Mouse (Mus musculus): ENCODE results near the gene Gm498. TPM values are rescaled to one million over a fixed set of nuclear protein-coding genes. Genes with fewer than 3 reads are reported as not detected.
A peak's percentile ranks its signal among the peaks of the same experiment; 100 is the strongest.

Gene Gm498
- polyA plus RNA-seq, 1 experiment from 2014 or later, result not detected

GRCm38 (mm10) chr7:143905176-143905575 is 38.5 kb downstream of the Gm498 start:
- no peak for TF ChIP-seq CTCF (IDR thresholded peaks at IDR 0.05; ENCODE audit: low read depth)
- no peak for TF ChIP-seq EP300 (optimal IDR thresholded peaks at IDR 0.05)
- DNase-seq (ENCODE audit: low spot score), result no peak
- H3K27ac ChIP-seq (replicated peaks), result no peak overlapping the region
- H3K4me1 ChIP-seq (replicated peaks; ENCODE audit: control insufficient read depth, insufficient read depth), result no peaks in the 10 kb centered on the region
- no peak overlapping the region for H3K4me3 ChIP-seq (ENCODE audit: low read depth, low read length)
- WGBS, result 50% methylated on average over 1 of the region's 1 CpGs
- no peak for ATAC-seq (ENCODE audit: low FRiP score, low TSS enrichment)
- no peaks in the 10 kb centered on the region for H3K27me3 ChIP-seq (ENCODE audit: control insufficient read depth, insufficient read depth, low read length)
- H3K4me2 ChIP-seq (replicated peaks; ENCODE audit: low read depth), result no peak overlapping the region
- H3K9me3 ChIP-seq (ENCODE audit: control insufficient read depth, low read length), result no peaks in the 10 kb centered on the region
- no peaks in the 10 kb centered on the region for H3K36me3 ChIP-seq (ENCODE audit: control insufficient read depth, insufficient read depth, low read length)
- no peak overlapping the region for H3K9ac ChIP-seq (ENCODE audit: low read length)

- H3K9ac ChIP-seq (ENCODE audit: low read length), result no peak overlapping the region
- no peak for TF ChIP-seq EP300 (optimal IDR thresholded peaks at IDR 0.05)
- TF ChIP-seq CTCF (IDR thresholded peaks at IDR 0.05; ENCODE audit: low read depth), result no peak
- no peaks in the 10 kb centered on the region for H3K9me3 ChIP-seq (ENCODE audit: control insufficient read depth, low read length)
- ATAC-seq (ENCODE audit: low FRiP score, low TSS enrichment), result no peak
- no peaks in the 10 kb centered on the region for H3K27me3 ChIP-seq (ENCODE audit: control insufficient read depth, insufficient read depth, low read length)
- WGBS, result 69% methylated on average over 3 of the region's 3 CpGs
- H3K27ac ChIP-seq (replicated peaks), result no peak overlapping the region
- H3K36me3 ChIP-seq (ENCODE audit: control insufficient read depth, insufficient read depth, low read length), result no peaks in the 10 kb centered on the region
- no peak overlapping the region for H3K4me2 ChIP-seq (replicated peaks; ENCODE audit: low read depth)
- DNase-seq (ENCODE audit: low spot score), result no peak
- H3K4me1 ChIP-seq (replicated peaks; ENCODE audit: control insufficient read depth, insufficient read depth), result no peaks in the 10 kb centered on the region
- H3K4me3 ChIP-seq (ENCODE audit: low read depth, low read length), result no peak overlapping the region
These were observed 39.0 kb downstream of the Gm498 start for GRCm38 (mm10) chr7:143905606-143906005.

GRCm38 (mm10) chr7:143913611-143914010 is 47.0 kb downstream of the Gm498 start:
- H3K36me3 ChIP-seq (ENCODE audit: control insufficient read depth, insufficient read depth, low read length), result no peaks in the 10 kb centered on the region
- no peaks in the 10 kb centered on the region for H3K9me3 ChIP-seq (ENCODE audit: control insufficient read depth, low read length)
- DNase-seq (ENCODE audit: low spot score), result no peak
- no peaks in the 10 kb centered on the region for H3K27me3 ChIP-seq (ENCODE audit: control insufficient read depth, insufficient read depth, low read length)
- no peak for ATAC-seq (ENCODE audit: low FRiP score, low TSS enrichment)
- no peak for TF ChIP-seq CTCF (IDR thresholded peaks at IDR 0.05; ENCODE audit: low read depth)
- TF ChIP-seq EP300 (optimal IDR thresholded peaks at IDR 0.05), result no peak
- no peaks in the 10 kb centered on the region for H3K4me1 ChIP-seq (replicated peaks; ENCODE audit: control insufficient read depth, insufficient read depth)
- no peak overlapping the region for H3K4me2 ChIP-seq (replicated peaks; ENCODE audit: low read depth)
- H3K9ac ChIP-seq (ENCODE audit: low read length), result no peak overlapping the region
- no peak overlapping the region for H3K27ac ChIP-seq (replicated peaks)
- no peak overlapping the region for H3K4me3 ChIP-seq (ENCODE audit: low read depth, low read length)
- WGBS, result 69% methylated on average over 8 of the region's 8 CpGs

- Histone ChIP-seq H3K4me3 (ENCODE audit: low read depth, low read length) (no peak overlapping the region), H3K36me3 (ENCODE audit: control insufficient read depth, insufficient read depth, low read length) (no peaks in the 10 kb centered on the region), H3K4me1 (replicated peaks; ENCODE audit: control insufficient read depth, insufficient read depth) (no peaks in the 10 kb centered on the region), H3K27ac (replicated peaks) (peak overlapping the region; percentile 56), H3K27me3 (ENCODE audit: control insufficient read depth, insufficient read depth, low read length) (no peaks in the 10 kb centered on the region), H3K9ac (ENCODE audit: low read length) (no peak overlapping the region), H3K4me2 (replicated peaks; ENCODE audit: low read depth) (no peak overlapping the region), H3K9me3 (ENCODE audit: control insufficient read depth, low read length) (no peaks in the 10 kb centered on the region)
- WGBS, result 44% methylated on average over 3 of the region's 3 CpGs
- DNase-seq (ENCODE audit: low spot score) (peak; percentile 24), ATAC-seq (ENCODE audit: low FRiP score, low TSS enrichment) (0 out of 2 replicates have a peak, but pooled peaks have one; percentile 62)
- TF ChIP-seq CTCF (IDR thresholded peaks at IDR 0.05; ENCODE audit: low read depth) (no peak), EP300 (optimal IDR thresholded peaks at IDR 0.05) (no peak)
These were observed 52.5 kb downstream of the Gm498 start for GRCm38 (mm10) chr7:143919031-143919679.

- no peaks in the 10 kb centered on the region for H3K9me3 ChIP-seq (ENCODE audit: control insufficient read depth, low read length)
- WGBS, result 72% methylated on average over 1 of the region's 1 CpGs
- H3K9ac ChIP-seq (ENCODE audit: low read length), result no peak overlapping the region
- H3K4me3 ChIP-seq (ENCODE audit: low read depth, low read length), result no peak overlapping the region
- no peak for TF ChIP-seq EP300 (optimal IDR thresholded peaks at IDR 0.05)
- TF ChIP-seq CTCF (IDR thresholded peaks at IDR 0.05; ENCODE audit: low read depth), result no peak
- ATAC-seq (ENCODE audit: low FRiP score, low TSS enrichment) (no peak), DNase-seq (ENCODE audit: low spot score) (no peak)
- H3K36me3 ChIP-seq (ENCODE audit: control insufficient read depth, insufficient read depth, low read length), result no peaks in the 10 kb centered on the region
- no peak overlapping the region for H3K4me2 ChIP-seq (replicated peaks; ENCODE audit: low read depth)
- H3K4me1 ChIP-seq (replicated peaks; ENCODE audit: control insufficient read depth, insufficient read depth), result no peaks in the 10 kb centered on the region
- H3K27me3 ChIP-seq (ENCODE audit: control insufficient read depth, insufficient read depth, low read length), result no peaks in the 10 kb centered on the region
- H3K27ac ChIP-seq (replicated peaks), result no peak overlapping the region
These were observed 63.3 kb downstream of the Gm498 start for GRCm38 (mm10) chr7:143929899-143930298.

GRCm38 (mm10) chr7:143938647-143939046 is 72.0 kb downstream of the Gm498 start:
- no peak for TF ChIP-seq EP300 (optimal IDR thresholded peaks at IDR 0.05)
- TF ChIP-seq CTCF (IDR thresholded peaks at IDR 0.05; ENCODE audit: low read depth), result no peak
- Histone ChIP-seq H3K4me1 (replicated peaks; ENCODE audit: control insufficient read depth, insufficient read depth) (no peaks in the 10 kb centered on the region), H3K9ac (ENCODE audit: low read length) (no peak overlapping the region), H3K27ac (replicated peaks) (no peak overlapping the region), H3K4me2 (replicated peaks; ENCODE audit: low read depth) (no peak overlapping the region), H3K36me3 (ENCODE audit: control insufficient read depth, insufficient read depth, low read length) (no peaks in the 10 kb centered on the region), H3K4me3 (ENCODE audit: low read depth, low read length) (no peak overlapping the region), H3K9me3 (ENCODE audit: control insufficient read depth, low read length) (no peaks in the 10 kb centered on the region), H3K27me3 (ENCODE audit: control insufficient read depth, insufficient read depth, low read length) (no peaks in the 10 kb centered on the region)
- no peak for ATAC-seq (ENCODE audit: low FRiP score, low TSS enrichment)
- WGBS, result 59% methylated on average over 4 of the region's 4 CpGs
- no peak for DNase-seq (ENCODE audit: low spot score)

Data from stomach, postnatal 0 days (tissue).